Mouse (Mus musculus) ES-E14 (cell line): ENCODE results near the gene Gdnf. TPM values are rescaled to one million over a fixed set of nuclear protein-coding genes. Genes with fewer than 3 reads are reported as not detected.

Source experiments
- DNase-seq: peaks from one replicate; pipeline ENCODE4 v3.0.0-alpha.2; 2013; ENCODE audit warnings: low read depth, low spot score
- H3K27ac ChIP-seq: 2 replicates; pipeline ENCODE4 v1.5.1; 2012; ENCODE audit warnings: low read depth, mild to moderate bottlenecking, low read length, moderate library complexity, mixed read lengths; ENCODE audit not compliant: poor library complexity, insufficient read depth, severe bottlenecking
- H3K36me3 ChIP-seq: 2 replicates; pipeline ENCODE4 v1.6.1; 2012; ENCODE audit warnings: mild to moderate bottlenecking, low read length, moderate library complexity, mixed read lengths; ENCODE audit not compliant: control insufficient read depth, poor library complexity, insufficient read depth, severe bottlenecking
- H3K4me1 ChIP-seq, 2 experiments: fragments of 150-350 bp in 1 of 2; sonication (generic) in 1 of 2; 2 replicates each; pipeline ENCODE4 v1.6.1; 2012; ENCODE audit warnings: low read length in 2 of 2, mild to moderate bottlenecking in 1 of 2, mixed read lengths in 1 of 2; ENCODE audit not compliant: control insufficient read depth in 2 of 2, insufficient read depth in 2 of 2, poor library complexity in 1 of 2
- H3K4me3 ChIP-seq, 2 experiments: fragments of 150-350 bp in 1 of 2; sonication (generic) in 1 of 2; 2 replicates each; pipeline ENCODE4 v1.5.1; 2012; ENCODE audit warnings: low read length in 2 of 2, low read depth in 1 of 2, mild to moderate bottlenecking in 1 of 2, mixed read lengths in 1 of 2; ENCODE audit not compliant: insufficient read depth in 1 of 2, poor library complexity in 1 of 2, severe bottlenecking in 1 of 2
- H3K9ac ChIP-seq: 2 replicates; pipeline ENCODE4 v1.6.1; 2012; ENCODE audit warnings: low read depth, mild to moderate bottlenecking, low read length, mixed read lengths; ENCODE audit not compliant: poor library complexity, insufficient read depth, severe bottlenecking
- H3K9me3 ChIP-seq: fragments of 150-350 bp; sonication (generic); 2 replicates; pipeline ENCODE4 v1.6.1; 2012; ENCODE audit warnings: low read depth, mild to moderate bottlenecking, low read length; ENCODE audit not compliant: control insufficient read depth, insufficient read depth
- CHD2 ChIP-seq: IDR thresholded peaks from 2 replicates; pipeline ENCODE4 v1.6.1; 2014; ENCODE audit warnings: mild to moderate bottlenecking, low read depth, low read length, inconsistent platforms
- HCFC1 ChIP-seq: IDR thresholded peaks from 2 replicates; pipeline ENCODE4 v1.6.1; 2012; ENCODE audit warnings: low read length, inconsistent platforms, borderline replicate concordance; ENCODE audit not compliant: insufficient read depth
- MAFK ChIP-seq: IDR thresholded peaks from 2 replicates; pipeline ENCODE4 v1.6.1; 2014; ENCODE audit warnings: mild to moderate bottlenecking, low read depth, low read length, inconsistent platforms; ENCODE audit not compliant: insufficient read depth
- ZC3H11A ChIP-seq: IDR thresholded peaks from 2 replicates; pipeline ENCODE4 v1.6.1; 2012; ENCODE audit warnings: low read depth, mild to moderate bottlenecking, inconsistent platforms, low read length, borderline replicate concordance
- ZNF384 ChIP-seq: IDR thresholded peaks from 2 replicates; pipeline ENCODE4 v1.6.1; 2012; ENCODE audit warnings: low read depth, low read length, inconsistent platforms
- in situ Hi-C, 2 experiments: fragments of 600-800 bp; cut with MboI; formaldehyde crosslinking; loops; one replicate each; pipeline ENCODE4 v1.15.1; 2025; ENCODE audit warnings: low sequenced_read_pairs in 2 of 2, inconsistent platforms in 1 of 2; ENCODE audit not compliant: unreplicated experiment in 2 of 2
- total RNA-seq: library from RNA; depleted of rRNA; stranded (reverse); fragments of 300-350 nt; gene quantifications from 2 replicates; pipeline ENCODE4 v1.2.3, GENCODE M21; 2012

The Gdnf gene
- total RNA-seq, 1 experiment: 1.4 TPM

DNA sequence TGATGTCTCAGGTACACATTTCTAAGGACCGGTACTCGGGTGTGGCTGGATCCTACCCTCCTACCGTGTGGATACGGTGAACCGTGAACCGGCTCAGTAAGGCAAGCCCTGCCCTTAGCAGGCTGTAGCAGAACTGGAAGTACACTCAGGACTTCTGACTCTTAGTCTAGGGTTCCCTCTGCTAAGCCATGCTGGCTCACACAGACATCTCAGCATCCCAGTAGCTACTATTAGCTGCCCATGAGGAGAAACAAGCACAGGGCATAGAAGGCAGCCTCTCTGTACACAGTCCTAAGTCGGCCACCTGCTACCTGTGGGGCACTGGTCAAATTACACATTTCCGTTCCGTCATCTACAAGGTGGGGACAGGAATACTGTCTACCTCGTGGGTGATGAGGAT is 68.2 kb downstream of the Gdnf start:
- TF ChIP-seq MAFK (no peak), CHD2 (no peak), ZC3H11A (no peak), ZNF384 (no peak), HCFC1 (no peak)
- H3K27ac ChIP-seq: no peak overlapping the region
- no peaks in the 10 kb centered on the region for H3K9me3 ChIP-seq
- no peak overlapping the region for H3K9ac ChIP-seq
- no peak for DNase-seq
- no peaks in the 10 kb centered on the region for H3K4me1 ChIP-seq
- in situ Hi-C loops: no loop called here
- H3K36me3 ChIP-seq: peaks cover 2% of the 10 kb centered on the region; the same call in 1 of the 2 replicates
- H3K4me3 ChIP-seq: no peak overlapping the region

DNA sequence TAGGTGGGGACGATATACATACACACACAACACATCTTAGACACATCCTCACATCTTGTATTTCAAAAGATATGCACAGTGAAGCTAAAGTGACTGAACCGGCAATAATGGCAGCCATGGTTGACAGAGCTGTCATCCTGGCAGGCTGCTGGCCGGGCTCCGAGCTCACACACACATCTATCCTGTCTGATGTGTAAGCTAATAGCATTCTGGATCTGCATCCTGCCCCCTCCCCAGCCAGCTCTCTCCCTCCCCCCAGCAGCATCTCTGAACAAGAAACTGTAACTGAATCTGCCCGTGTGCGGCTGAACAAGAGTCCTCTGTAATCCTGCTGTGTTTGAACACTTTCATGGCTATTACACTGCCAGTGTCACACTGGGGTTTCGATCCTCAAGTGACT is 69.3 kb downstream of the Gdnf start:
- no peak for DNase-seq
- no peak overlapping the region for H3K9ac ChIP-seq
- H3K27ac ChIP-seq: no peak overlapping the region
- H3K9me3 ChIP-seq: no peaks in the 10 kb centered on the region
- TF ChIP-seq CHD2 (no peak), ZC3H11A (no peak), ZNF384 (no peak), MAFK (no peak), HCFC1 (no peak)
- H3K36me3 ChIP-seq: peaks cover 2% of the 10 kb centered on the region
- no peaks in the 10 kb centered on the region for H3K4me1 ChIP-seq
- in situ Hi-C loops: no loop called here
- H3K4me3 ChIP-seq: no peak overlapping the region

DNA sequence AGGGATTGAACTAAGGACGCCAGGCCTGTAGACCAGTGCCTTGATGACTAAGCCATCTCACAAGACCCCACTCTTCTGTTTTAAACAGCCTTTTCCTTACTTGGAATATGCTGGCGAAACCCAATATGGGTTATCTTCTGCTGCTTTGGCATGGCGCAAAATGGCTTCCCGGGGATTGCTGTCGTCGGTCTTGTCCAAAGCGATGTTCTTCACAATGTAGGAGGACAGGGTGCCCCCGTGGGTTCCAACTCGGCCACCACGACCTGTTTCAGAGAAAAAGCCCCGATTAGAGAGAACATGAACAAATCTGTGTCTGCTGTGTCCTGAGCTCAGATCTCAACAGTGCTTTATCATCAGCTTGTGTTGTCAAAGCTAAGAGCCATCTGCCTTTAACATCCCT is 73.5 kb downstream of the Gdnf start:
- Histone ChIP-seq H3K27ac (no peak overlapping the region), H3K4me1 (no peaks in the 10 kb centered on the region), H3K9me3 (no peaks in the 10 kb centered on the region), H3K36me3 (peaks cover 3% of the 10 kb centered on the region), H3K4me3 (no peak overlapping the region), H3K9ac (no peak overlapping the region)
- no peak for DNase-seq
- in situ Hi-C loops: no loop called here
- no peak for TF ChIP-seq HCFC1
- TF ChIP-seq ZNF384: no peak
- TF ChIP-seq ZC3H11A: no peak
- no peak for TF ChIP-seq CHD2
- TF ChIP-seq MAFK: no peak

DNA sequence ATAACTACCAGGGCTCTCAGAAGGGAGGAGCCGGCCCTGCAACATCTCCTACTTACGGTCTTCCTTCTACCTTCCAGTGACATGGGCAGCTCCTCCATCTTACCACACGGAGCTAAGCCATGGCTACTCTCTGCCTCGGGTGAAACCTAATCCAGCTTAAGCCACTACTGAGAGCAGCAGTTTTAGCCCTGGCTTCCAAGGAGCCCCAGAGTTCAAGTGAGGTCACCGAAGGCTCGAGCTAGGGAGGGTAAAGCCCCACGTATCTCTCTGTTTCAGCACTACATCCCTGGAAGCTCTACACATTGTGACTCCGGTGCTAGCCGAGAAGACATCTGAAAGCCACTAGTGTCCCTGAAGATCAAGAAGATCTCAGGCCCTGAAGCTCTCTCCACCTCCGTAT is 74.5 kb downstream of the Gdnf start:
- no peak overlapping the region for H3K27ac ChIP-seq
- DNase-seq: no peak

DNA sequence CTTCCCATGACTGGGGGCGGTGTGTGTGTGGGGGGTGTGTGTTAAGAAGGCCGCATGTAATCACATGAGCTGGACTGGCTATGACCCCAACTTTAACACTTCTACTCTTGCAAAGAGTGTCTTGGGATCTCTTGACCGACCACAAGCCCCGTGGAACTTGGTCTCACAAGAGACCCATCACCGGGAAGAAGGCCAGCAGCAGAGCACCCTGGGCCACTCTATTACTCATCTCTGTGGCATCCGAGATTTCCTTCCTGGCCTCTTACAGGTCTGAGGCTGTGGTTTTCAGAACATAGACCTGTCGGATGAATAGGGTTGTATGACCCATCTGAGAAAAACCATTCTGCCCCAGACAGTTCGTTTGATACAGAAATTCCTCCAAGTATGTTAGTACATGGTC is 75.9 kb downstream of the Gdnf start:
- no peaks in the 10 kb centered on the region for H3K9me3 ChIP-seq
- H3K4me3 ChIP-seq: no peak overlapping the region
- in situ Hi-C loops: no loop called here
- H3K36me3 ChIP-seq: peaks cover 3% of the 10 kb centered on the region
- H3K9ac ChIP-seq: no peak overlapping the region
- DNase-seq: no peak
- no peak overlapping the region for H3K27ac ChIP-seq
- no peaks in the 10 kb centered on the region for H3K4me1 ChIP-seq
- no peak for TF ChIP-seq ZC3H11A
- no peak for TF ChIP-seq MAFK
- TF ChIP-seq HCFC1: no peak
- TF ChIP-seq CHD2: no peak
- no peak for TF ChIP-seq ZNF384

More for the DNA sequence above, 74.5 kb downstream of the Gdnf start:
- H3K4me1 ChIP-seq: no peaks in the 10 kb centered on the region
- TF ChIP-seq CHD2: no peak
- TF ChIP-seq ZNF384: no peak
- no peak for TF ChIP-seq MAFK
- no peaks in the 10 kb centered on the region for H3K9me3 ChIP-seq
- no peak overlapping the region for H3K4me3 ChIP-seq
- peaks cover 3% of the 10 kb centered on the region for H3K36me3 ChIP-seq
- no peak overlapping the region for H3K9ac ChIP-seq
- in situ Hi-C loops: no loop called here
